ENCODE assay signal across 21 mouse cellular contexts in genomic region chr3:57776915-57777314, GRCm38 (mm10).
"Had no signal": no experiment of that assay in that cellular context is flagged by ENCODE, and none has a peak within 500 bp of the region (broad histone marks: within the 10 kb centered on the region; RNA-seq: fewer than 3 reads in every experiment).

No protein-coding gene starts in this region.

- H3K27ac ChIP-seq: left cerebral cortex, adult 2 months; limb, embryonic 12.5 days; limb, embryonic 15.5 days; liver, embryonic 14.5 days; macrophage; midbrain, embryonic 12.5 days; midbrain, embryonic 15.5 days; neural tube, embryonic 12.5 days; neural tube, embryonic 15.5 days; stomach, postnatal 0 days had no signal

- H3K4me3 ChIP-seq: left cerebral cortex, adult 2 months; limb, embryonic 12.5 days; limb, embryonic 15.5 days; midbrain, embryonic 12.5 days; midbrain, embryonic 15.5 days; neural tube, embryonic 12.5 days; neural tube, embryonic 15.5 days had no signal

- DNase-seq: kidney, postnatal 10 days; kidney, postnatal 36 days; layer of hippocampus, postnatal 36 days; liver, postnatal 0 days; lung, embryonic 14.5 days; right cerebral cortex, adult 18-20 months; right cerebral cortex, postnatal 14 days; right cerebral cortex, postnatal 4 days; thymus, postnatal 25 days had no signal

- H3K4me2 ChIP-seq: limb, embryonic 12.5 days; limb, embryonic 15.5 days; liver, embryonic 11.5 days; lung, embryonic 14.5 days; midbrain, embryonic 12.5 days; midbrain, embryonic 15.5 days; neural tube, embryonic 12.5 days; neural tube, embryonic 15.5 days had no signal

- ATAC-seq: liver, postnatal 0 days; lung, postnatal 0 days; midbrain, embryonic 15.5 days had no signal

- H3K9ac ChIP-seq: limb, embryonic 12.5 days; limb, embryonic 15.5 days; liver, embryonic 14.5 days; liver, postnatal 0 days; lung, embryonic 14.5 days; midbrain, embryonic 12.5 days; midbrain, embryonic 15.5 days; neural tube, embryonic 12.5 days; neural tube, embryonic 15.5 days had no signal

- H3K36me3 ChIP-seq: limb, embryonic 12.5 days; midbrain, embryonic 15.5 days; neural tube, embryonic 12.5 days had no signal

- H3K9me3 ChIP-seq: limb, embryonic 12.5 days; limb, embryonic 15.5 days; midbrain, embryonic 12.5 days; midbrain, embryonic 15.5 days; neural tube, embryonic 12.5 days; neural tube, embryonic 15.5 days had no signal

- H3K4me1 ChIP-seq: limb, embryonic 12.5 days; limb, embryonic 15.5 days; midbrain, embryonic 12.5 days; midbrain, embryonic 15.5 days; neural tube, embryonic 12.5 days; neural tube, embryonic 15.5 days had no signal

- H3K27me3 ChIP-seq: limb, embryonic 12.5 days; limb, embryonic 15.5 days; midbrain, embryonic 12.5 days; midbrain, embryonic 15.5 days; neural tube, embryonic 12.5 days; neural tube, embryonic 15.5 days had no signal
